Mouse (Mus musculus) hindbrain, postnatal 0 days (tissue): ENCODE measurements at regions not wholly inside any gene's neighbourhood (a gene's known extent, or its start where the extent isn't known, plus 50 kb on each side); places are given as distances from the start of the nearest gene placed in this dataset.

Source experiments
- ATAC-seq: fragments of 200-750 bp; cut with Nextera tagmentation; 2 replicates; pipeline ENCODE4 v1.8.0; 2017; ENCODE audit warnings: mild to moderate bottlenecking, moderate TSS enrichment, moderate library complexity
- DNase-seq: peaks from one replicate; pipeline ENCODE4 v3.0.0-alpha.2; 2015; ENCODE audit warnings: low spot score
- H3K27ac ChIP-seq: fragments of 300-500 bp; sonication (generic); 2 replicates; pipeline ENCODE4 v1.5.1; 2014; ENCODE audit warnings: mild to moderate bottlenecking
- H3K27me3 ChIP-seq: fragments of 300-500 bp; sonication (generic); 2 replicates; pipeline ENCODE4 v1.6.1; 2014; ENCODE audit warnings: low read length, mixed read lengths; ENCODE audit not compliant: insufficient read depth
- H3K36me3 ChIP-seq: fragments of 300-500 bp; sonication (generic); 2 replicates; pipeline ENCODE4 v1.6.1; 2014; ENCODE audit warnings: low read length, mixed read lengths; ENCODE audit not compliant: insufficient read depth
- H3K4me1 ChIP-seq: fragments of 300-500 bp; sonication (generic); 2 replicates; pipeline ENCODE4 v1.6.1; 2014; ENCODE audit warnings: antibody characterized with exemption, low read length, mixed read lengths; ENCODE audit not compliant: insufficient read depth
- H3K4me2 ChIP-seq: fragments of 300-500 bp; sonication (generic); 2 replicates; pipeline ENCODE4 v1.6.1; 2014; ENCODE audit warnings: low read depth, mild to moderate bottlenecking, low read length, moderate library complexity, mixed read lengths
- H3K4me3 ChIP-seq: fragments of 300-500 bp; sonication (generic); 2 replicates; pipeline ENCODE4 v1.5.1; 2014; ENCODE audit warnings: low read length
- H3K9ac ChIP-seq: fragments of 300-500 bp; sonication (generic); replicated peaks from 2 replicates; pipeline ENCODE4 v1.6.1; 2014; ENCODE audit warnings: mild to moderate bottlenecking, low read length, moderate library complexity, mixed read lengths
- H3K9me3 ChIP-seq: fragments of 300-500 bp; sonication (generic); 2 replicates; pipeline ENCODE4 v1.6.1; 2016; ENCODE audit warnings: low read length, mixed read lengths
- CTCF ChIP-seq: IDR thresholded peaks from 2 replicates; pipeline ENCODE4 v1.5.1; 2016; ENCODE audit warnings: antibody characterized with exemption, control low read depth, low read depth
- WGBS: fragments of 180-500 bp; shearing (Covaris S2); extraction: QIAGEN DNeasy Blood & Tissue Kit; methylation state at CpG from one replicate; pipeline ENCODE4 v1.1.7; 2014; 5-methylcytosine and 5-hydroxymethylcytosine counted together

DNA sequence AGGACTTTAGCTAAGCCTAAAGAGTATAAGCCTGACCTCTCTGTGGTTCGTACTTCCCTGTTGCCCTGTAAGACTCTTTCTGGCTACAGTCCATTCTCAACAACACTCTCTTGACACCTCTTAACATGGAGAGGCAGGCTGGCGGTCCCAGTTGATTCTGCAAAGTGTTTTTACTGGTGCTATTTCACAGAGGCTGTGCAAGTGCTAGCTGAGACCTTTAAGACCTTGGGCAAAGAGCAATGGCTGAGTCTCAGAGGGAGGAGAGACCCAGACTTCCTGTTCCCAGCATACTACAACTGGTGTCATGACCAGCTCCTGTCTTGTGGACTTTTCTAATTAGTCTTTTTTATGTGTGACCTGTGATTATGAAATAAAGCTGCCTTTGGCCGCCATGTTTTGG is 159.6 kb downstream of the Lyplal1 start:
- TF ChIP-seq CTCF = no peak
- no peaks in the 10 kb centered on the region for H3K36me3 ChIP-seq
- no peaks in the 10 kb centered on the region for H3K27me3 ChIP-seq
- H3K4me2 ChIP-seq = no peak overlapping the region
- H3K9ac ChIP-seq = no peak overlapping the region
- no peak overlapping the region for H3K4me3 ChIP-seq
- DNase-seq (no peak), ATAC-seq (no peak)
- 84% methylated on average over 3 of the region's 3 CpGs for WGBS
- H3K9me3 ChIP-seq = no peaks in the 10 kb centered on the region
- no peaks in the 10 kb centered on the region for H3K4me1 ChIP-seq
- H3K27ac ChIP-seq = no peak overlapping the region

DNA sequence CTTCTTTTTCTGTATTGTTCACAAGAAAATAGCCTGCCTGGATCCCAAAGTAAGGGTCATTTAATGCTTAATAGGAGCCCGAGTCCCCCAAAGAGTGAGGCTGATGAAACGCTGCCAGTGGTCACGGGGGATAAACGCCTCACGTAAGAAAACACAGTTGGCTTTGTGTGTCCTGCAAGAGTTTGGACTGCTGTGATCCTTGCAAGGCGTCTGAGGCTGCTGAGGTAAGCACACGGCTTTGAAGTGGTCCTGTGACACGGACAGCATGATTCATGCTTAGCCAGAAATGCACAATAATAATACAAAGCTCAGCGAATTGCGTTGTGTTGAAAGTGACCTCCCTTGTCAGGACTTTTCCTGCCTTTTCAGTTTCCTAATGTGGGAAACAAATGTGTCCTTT is 158.8 kb downstream of the Lyplal1 start:
- H3K4me1 ChIP-seq = no peaks in the 10 kb centered on the region
- H3K4me2 ChIP-seq = 0 out of 2 replicates have a peak overlapping the region, but pooled peaks have one; percentile 16
- no peaks in the 10 kb centered on the region for H3K36me3 ChIP-seq
- ATAC-seq (no peak), DNase-seq (peak; percentile 3)
- H3K9me3 ChIP-seq = no peaks in the 10 kb centered on the region
- no peak overlapping the region for H3K4me3 ChIP-seq
- no peaks in the 10 kb centered on the region for H3K27me3 ChIP-seq
- 45% methylated on average over 10 of the region's 10 CpGs for WGBS
- no peak overlapping the region for H3K27ac ChIP-seq
- H3K9ac ChIP-seq = no peak overlapping the region
- no peak for TF ChIP-seq CTCF

- no peak for ATAC-seq
- no peaks in the 10 kb centered on the region for H3K36me3 ChIP-seq
- DNase-seq = no peak
- H3K9me3 ChIP-seq = no peaks in the 10 kb centered on the region
- TF ChIP-seq CTCF = no peak
- no peak overlapping the region for H3K27ac ChIP-seq
- 86% methylated on average over 3 of the region's 3 CpGs for WGBS
- no peak overlapping the region for H3K9ac ChIP-seq
- H3K27me3 ChIP-seq = no peaks in the 10 kb centered on the region
- no peaks in the 10 kb centered on the region for H3K4me1 ChIP-seq
- no peak overlapping the region for H3K4me2 ChIP-seq
- no peak overlapping the region for H3K4me3 ChIP-seq
These were observed 154.5 kb downstream of the Lyplal1 start for GRCm38 (mm10) chr1:185962606-185963005.

GRCm38 (mm10) chr1:185963773-185964172 is 153.3 kb downstream of the Lyplal1 start:
- Histone ChIP-seq H3K4me2 (no peak overlapping the region), H3K9ac (no peak overlapping the region), H3K4me1 (no peaks in the 10 kb centered on the region), H3K27me3 (no peaks in the 10 kb centered on the region), H3K9me3 (no peaks in the 10 kb centered on the region), H3K4me3 (no peak overlapping the region), H3K36me3 (no peaks in the 10 kb centered on the region), H3K27ac (no peak overlapping the region)
- no peak for DNase-seq
- no peak for ATAC-seq
- no peak for TF ChIP-seq CTCF
- WGBS = 95% methylated on average over 2 of the region's 2 CpGs

DNA sequence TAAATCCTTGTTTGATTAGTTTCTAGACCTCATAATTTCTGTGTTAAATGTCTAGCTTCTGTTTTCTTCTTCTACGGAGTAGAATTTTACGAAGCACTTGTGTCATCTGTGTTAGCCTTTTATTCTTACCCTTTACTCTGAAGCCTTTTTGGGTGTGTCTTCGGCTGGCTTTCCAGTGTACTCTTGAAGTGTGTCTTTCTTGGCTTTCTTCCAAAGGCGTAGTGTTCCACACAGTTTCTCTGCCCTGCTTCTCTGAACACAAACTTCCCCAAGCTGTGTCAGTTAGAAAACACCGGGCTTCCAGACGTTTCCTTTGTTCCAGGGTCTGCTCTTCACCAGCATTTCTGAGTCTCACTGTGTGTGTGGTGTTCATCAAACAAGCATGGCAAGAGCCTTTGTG is 152.7 kb downstream of the Lyplal1 start:
- Histone ChIP-seq H3K36me3 (no peaks in the 10 kb centered on the region), H3K27me3 (no peaks in the 10 kb centered on the region), H3K4me1 (no peaks in the 10 kb centered on the region), H3K9me3 (no peaks in the 10 kb centered on the region), H3K27ac (no peak overlapping the region), H3K4me3 (no peak overlapping the region), H3K4me2 (no peak overlapping the region), H3K9ac (no peak overlapping the region)
- ATAC-seq = no peak
- no peak for DNase-seq
- WGBS = 53% methylated on average over 6 of the region's 6 CpGs
- TF ChIP-seq CTCF = no peak

GRCm38 (mm10) chr1:185967227-185967626 is 149.9 kb downstream of the Lyplal1 start:
- Histone ChIP-seq H3K4me2 (no peak overlapping the region), H3K4me1 (no peaks in the 10 kb centered on the region), H3K27ac (no peak overlapping the region), H3K36me3 (no peaks in the 10 kb centered on the region), H3K27me3 (no peaks in the 10 kb centered on the region), H3K9me3 (no peaks in the 10 kb centered on the region), H3K9ac (no peak overlapping the region), H3K4me3 (no peak overlapping the region)
- no peak for TF ChIP-seq CTCF
- ATAC-seq = no peak
- DNase-seq = no peak
- WGBS = 80% methylated on average over 4 of the region's 4 CpGs

GRCm38 (mm10) chr1:185967816-185968215 is 149.3 kb downstream of the Lyplal1 start:
- Histone ChIP-seq H3K36me3 (no peaks in the 10 kb centered on the region), H3K4me2 (no peak overlapping the region), H3K9ac (no peak overlapping the region), H3K9me3 (no peaks in the 10 kb centered on the region), H3K27me3 (no peaks in the 10 kb centered on the region), H3K27ac (no peak overlapping the region), H3K4me1 (no peaks in the 10 kb centered on the region), H3K4me3 (no peak overlapping the region)
- no peak for DNase-seq
- no peak for TF ChIP-seq CTCF
- 83% methylated on average over 6 of the region's 6 CpGs for WGBS
- ATAC-seq = no peak

DNA sequence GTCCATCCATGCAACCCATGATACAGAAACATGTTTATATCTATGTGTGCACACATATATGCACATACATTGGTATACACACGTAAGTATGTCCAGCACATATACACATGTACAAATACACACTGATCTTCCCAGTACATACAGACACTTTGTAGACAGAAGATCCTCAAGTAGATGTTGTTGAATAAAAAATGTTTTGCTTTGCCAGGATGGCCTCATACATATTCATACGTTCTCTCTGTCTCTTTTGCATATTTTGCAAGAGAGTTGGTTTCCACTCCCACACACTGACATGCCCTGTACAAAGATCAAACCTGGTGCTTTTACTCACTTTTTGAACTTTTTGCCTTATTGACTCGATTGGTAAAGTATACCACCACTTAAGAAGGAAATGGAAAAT is 148.5 kb downstream of the Lyplal1 start:
- no peaks in the 10 kb centered on the region for H3K9me3 ChIP-seq
- no peak overlapping the region for H3K27ac ChIP-seq
- H3K9ac ChIP-seq = no peak overlapping the region
- H3K4me2 ChIP-seq = no peak overlapping the region
- no peak for ATAC-seq
- H3K4me3 ChIP-seq = no peak overlapping the region
- no peaks in the 10 kb centered on the region for H3K27me3 ChIP-seq
- no peak for TF ChIP-seq CTCF
- H3K4me1 ChIP-seq = no peaks in the 10 kb centered on the region
- WGBS = 77% methylated on average over 3 of the region's 3 CpGs
- DNase-seq = no peak
- H3K36me3 ChIP-seq = no peaks in the 10 kb centered on the region
